Mouse (Mus musculus): ENCODE results near the gene Olfr429.

- TF ChIP-seq CTCF (IDR thresholded peaks at IDR 0.05; ENCODE audit: insufficient read depth, low read depth, low read length) (no peak), POLR2A (IDR thresholded peaks at IDR 0.05; ENCODE audit: insufficient read depth, low read depth, low read length) (no peak)
Observed at GRCm38 (mm10) chr1:174044431-174044830, 39.7 kb upstream of the Olfr429 start.
